Mouse (Mus musculus): ENCODE measurements around the gene Myh10. TPM values are rescaled to one million over a fixed set of nuclear protein-coding genes. Genes with fewer than 3 reads are reported as not detected.

Myh10 gene
- polyA plus RNA-seq, 1 experiment from 2014 or later = 136 TPM

- no peak for ATAC-seq (ENCODE audit: borderline replicate concordance, extremely low read depth, low FRiP score, low TSS enrichment)
- H3K9me3 ChIP-seq = no peaks in the 10 kb centered on the region
Measured at GRCm38 (mm10) chr11:68756456-68757348, 65.3 kb downstream of the Myh10 start.

GRCm38 (mm10) chr11:68759691-68760090 lies 68.3 kb downstream of the Myh10 start:
- Histone ChIP-seq H3K4me1 (no peaks in the 10 kb centered on the region), H3K27me3 (no peaks in the 10 kb centered on the region), H3K36me3 (peaks cover 49% of the 10 kb centered on the region), H3K4me2 (no peak overlapping the region), H3K9ac (no peak overlapping the region), H3K9me3 (no peaks in the 10 kb centered on the region), H3K4me3 (no peak overlapping the region), H3K27ac (no peak overlapping the region)
- no peak for ATAC-seq (ENCODE audit: borderline replicate concordance, extremely low read depth, low FRiP score, low TSS enrichment)
- WGBS = 84% methylated on average over 3 of the region's 3 CpGs

More at GRCm38 (mm10) chr11:68756456-68757348, 65.3 kb downstream of the Myh10 start:
- 81% methylated on average over 11 of the region's 11 CpGs for WGBS
- Histone ChIP-seq H3K4me3 (no peak overlapping the region), H3K4me2 (no peak overlapping the region), H3K27ac (no peak overlapping the region), H3K4me1 (no peaks in the 10 kb centered on the region), H3K27me3 (no peaks in the 10 kb centered on the region), H3K36me3 (peaks cover 30% of the 10 kb centered on the region), H3K9ac (no peak overlapping the region)

GRCm38 (mm10) chr11:68761155-68761554 lies 69.8 kb downstream of the Myh10 start:
- H3K36me3 ChIP-seq = peaks cover 64% of the 10 kb centered on the region
- no peaks in the 10 kb centered on the region for H3K4me1 ChIP-seq
- ATAC-seq (ENCODE audit: borderline replicate concordance, extremely low read depth, low FRiP score, low TSS enrichment) = no peak
- H3K9ac ChIP-seq = no peak overlapping the region
- H3K4me2 ChIP-seq = no peak overlapping the region
- no peaks in the 10 kb centered on the region for H3K9me3 ChIP-seq
- WGBS = 85% methylated on average over 4 of the region's 4 CpGs
- no peak overlapping the region for H3K27ac ChIP-seq
- H3K27me3 ChIP-seq = no peaks in the 10 kb centered on the region
- no peak overlapping the region for H3K4me3 ChIP-seq

- Histone ChIP-seq H3K9me3 (no peaks in the 10 kb centered on the region), H3K27me3 (no peaks in the 10 kb centered on the region), H3K9ac (no peak overlapping the region), H3K4me2 (no peak overlapping the region), H3K4me3 (no peak overlapping the region), H3K36me3 (peaks cover 69% of the 10 kb centered on the region), H3K27ac (no peak overlapping the region), H3K4me1 (no peaks in the 10 kb centered on the region)
- ATAC-seq (ENCODE audit: borderline replicate concordance, extremely low read depth, low FRiP score, low TSS enrichment) = no peak
- 78% methylated on average over 6 of the region's 6 CpGs for WGBS
Measured at GRCm38 (mm10) chr11:68761664-68762063, 70.3 kb downstream of the Myh10 start.

DNA sequence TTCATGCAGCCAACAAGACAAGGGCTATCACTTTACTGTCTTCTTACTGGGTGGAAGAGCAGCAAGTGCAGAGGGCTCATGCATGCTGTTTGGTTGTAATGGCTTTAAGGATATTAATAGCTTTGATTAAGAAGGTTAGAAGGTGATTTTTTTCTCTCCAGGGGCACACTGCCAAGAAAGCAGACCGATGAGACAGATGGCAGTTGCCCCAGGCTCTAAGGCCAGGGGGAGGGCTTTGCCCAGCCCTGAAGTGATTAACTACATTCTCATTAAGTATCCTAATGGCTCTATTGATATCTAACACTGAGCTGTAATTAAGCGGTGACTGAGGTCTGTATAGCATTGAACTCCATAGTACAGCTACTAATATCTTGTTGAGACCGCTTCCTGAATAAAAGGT lies 73.3 kb downstream of the Myh10 start:
- H3K9me3 ChIP-seq = no peaks in the 10 kb centered on the region
- H3K27ac ChIP-seq = no peak overlapping the region
- ATAC-seq (ENCODE audit: borderline replicate concordance, extremely low read depth, low FRiP score, low TSS enrichment) = no peak
- no peak overlapping the region for H3K9ac ChIP-seq
- no peak overlapping the region for H3K4me2 ChIP-seq
- H3K4me3 ChIP-seq = no peak overlapping the region
- H3K27me3 ChIP-seq = no peaks in the 10 kb centered on the region
- no peaks in the 10 kb centered on the region for H3K4me1 ChIP-seq
- 80% methylated on average over 3 of the region's 3 CpGs for WGBS
- peaks cover 93% of the 10 kb centered on the region for H3K36me3 ChIP-seq

DNA sequence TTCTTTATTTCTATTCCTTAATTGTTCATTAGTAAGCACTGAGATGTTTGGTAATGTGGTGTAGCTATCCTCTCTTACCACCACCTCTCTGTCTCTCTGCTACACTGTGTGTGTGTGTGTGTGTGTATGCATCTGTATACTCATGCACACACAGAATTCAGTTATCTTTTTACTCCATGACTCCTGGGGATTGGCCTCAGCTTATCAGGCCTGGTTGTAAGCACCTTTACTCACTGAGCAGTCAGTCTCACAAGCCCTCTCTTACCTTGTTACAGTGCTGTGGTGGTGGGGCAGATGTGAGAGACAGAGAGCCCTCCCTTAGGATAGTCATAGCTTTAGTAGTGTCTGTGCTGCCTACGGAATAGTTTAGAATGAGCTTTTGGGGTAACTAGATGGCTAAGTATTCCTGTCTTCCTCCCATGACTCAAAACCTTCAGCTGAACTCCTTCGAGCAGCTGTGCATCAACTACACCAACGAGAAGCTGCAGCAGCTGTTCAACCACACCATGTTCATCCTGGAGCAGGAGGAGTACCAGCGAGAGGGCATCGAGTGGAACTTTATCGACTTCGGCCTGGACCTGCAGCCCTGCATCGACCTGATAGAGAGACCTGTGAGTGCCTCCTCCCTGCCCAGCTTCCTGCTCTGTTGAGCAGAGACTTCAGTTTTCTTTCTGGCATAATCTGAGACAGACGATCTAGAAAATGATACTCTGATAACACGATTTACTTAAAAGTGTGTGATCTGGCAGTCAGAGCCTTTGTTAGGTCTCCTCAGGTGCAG lies 76.6 kb downstream of the Myh10 start:
- Histone ChIP-seq H3K27ac (no peak overlapping the region), H3K9ac (no peak overlapping the region), H3K4me1 (no peaks in the 10 kb centered on the region), H3K36me3 (peaks cover 98% of the 10 kb centered on the region), H3K27me3 (no peaks in the 10 kb centered on the region), H3K4me3 (no peak overlapping the region), H3K9me3 (no peaks in the 10 kb centered on the region), H3K4me2 (no peak overlapping the region)
- 90% methylated on average over 10 of the region's 10 CpGs for WGBS
- ATAC-seq (ENCODE audit: borderline replicate concordance, extremely low read depth, low FRiP score, low TSS enrichment) = no peak

DNA sequence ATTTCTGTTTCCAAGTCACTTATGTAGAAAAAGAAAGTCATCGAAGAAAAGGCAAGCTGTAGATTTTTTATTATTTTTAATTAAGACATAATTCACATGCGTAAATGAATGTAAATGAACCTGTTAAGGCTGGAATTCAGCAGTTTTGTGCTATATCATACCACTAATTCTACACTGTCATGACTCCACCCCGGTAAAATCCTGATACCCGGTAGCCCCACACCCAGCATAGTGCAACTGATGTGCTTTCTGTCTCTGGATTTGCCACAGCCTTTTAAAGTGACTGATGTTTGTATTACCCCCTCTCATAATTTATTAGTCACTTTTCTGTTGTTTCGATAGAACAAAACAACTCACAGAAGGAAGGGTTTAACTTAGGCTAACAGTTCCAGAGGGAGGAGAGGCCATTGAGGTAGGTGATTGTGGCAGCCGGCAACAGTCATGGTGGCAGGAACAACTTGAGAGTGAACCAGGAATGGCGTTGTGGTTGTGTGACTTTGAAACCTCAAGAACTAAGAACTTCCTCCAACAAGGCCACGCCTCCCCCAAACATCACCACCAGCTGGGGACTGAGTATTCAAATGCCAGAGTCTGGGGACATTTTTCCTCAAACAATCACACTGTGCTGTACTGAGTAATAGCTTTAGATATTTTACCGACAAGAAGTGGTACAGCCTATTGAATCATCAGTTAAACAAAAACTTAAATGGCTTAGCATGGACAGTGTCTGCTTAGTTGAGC lies 78.6 kb downstream of the Myh10 start:
- Histone ChIP-seq H3K4me3 (no peak overlapping the region), H3K27ac (no peak overlapping the region), H3K27me3 (no peaks in the 10 kb centered on the region), H3K4me2 (no peak overlapping the region), H3K9me3 (no peaks in the 10 kb centered on the region), H3K4me1 (no peaks in the 10 kb centered on the region), H3K9ac (no peak overlapping the region), H3K36me3 (peaks cover 91% of the 10 kb centered on the region)
- no peak for ATAC-seq (ENCODE audit: borderline replicate concordance, extremely low read depth, low FRiP score, low TSS enrichment)
- 88% methylated on average over 9 of the region's 9 CpGs for whole genome bisulfite sequencing

DNA sequence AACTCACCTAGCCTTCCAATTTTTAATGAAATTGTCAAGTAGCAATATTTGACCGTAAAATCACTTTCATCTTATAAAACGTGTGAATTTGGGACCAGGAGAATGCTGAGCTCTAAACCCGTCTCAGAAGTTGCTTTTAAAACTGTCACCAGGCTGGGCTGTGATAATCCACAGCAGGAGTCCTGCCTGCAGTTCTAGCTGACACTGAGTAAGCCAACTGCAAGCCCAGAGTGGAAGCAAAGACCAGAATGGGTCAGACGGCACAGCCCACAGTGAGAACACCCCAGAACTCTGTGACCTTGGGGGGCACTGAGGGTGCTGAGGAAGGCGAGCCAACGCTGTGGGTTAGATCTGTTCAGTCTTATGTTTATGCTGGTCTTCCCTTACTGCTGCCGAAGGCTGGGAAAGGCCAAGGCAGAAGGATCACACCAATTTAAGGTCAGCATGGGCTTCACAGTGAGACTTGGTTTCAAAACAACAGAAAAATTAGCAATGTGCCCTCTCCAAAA lies 84.8 kb downstream of the Myh10 start:
- H3K9ac ChIP-seq = no peak overlapping the region
- no peak overlapping the region for H3K27ac ChIP-seq
- no peak overlapping the region for H3K4me3 ChIP-seq
- no peaks in the 10 kb centered on the region for H3K4me1 ChIP-seq
- peaks cover 77% of the 10 kb centered on the region for H3K36me3 ChIP-seq
- no peaks in the 10 kb centered on the region for H3K9me3 ChIP-seq
- H3K27me3 ChIP-seq = no peaks in the 10 kb centered on the region
- ATAC-seq (ENCODE audit: borderline replicate concordance, extremely low read depth, low FRiP score, low TSS enrichment) = no peak
- H3K4me2 ChIP-seq = no peak overlapping the region
- 77% methylated on average over 7 of the region's 7 CpGs for WGBS

DNA sequence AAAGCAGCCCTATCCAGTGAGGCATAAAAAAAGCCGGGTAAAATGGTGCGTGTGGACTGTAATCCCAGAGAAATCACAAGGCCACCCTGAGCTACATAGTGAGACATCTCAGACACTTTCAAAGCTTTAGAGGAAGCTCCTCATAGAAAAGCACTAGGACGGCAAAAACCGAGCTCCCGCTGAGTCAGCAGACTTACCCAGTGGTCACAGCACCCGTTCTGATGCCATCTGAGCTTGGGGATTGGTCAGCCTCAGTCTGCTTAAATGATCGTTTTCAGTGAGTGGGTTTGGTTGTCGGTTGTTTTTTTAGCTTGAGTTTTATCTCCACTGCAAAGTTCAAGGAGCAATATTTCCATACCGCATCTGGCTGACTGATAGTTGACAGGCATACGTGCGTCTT lies 86.6 kb downstream of the Myh10 start:
- Histone ChIP-seq H3K27me3 (no peaks in the 10 kb centered on the region), H3K9me3 (no peaks in the 10 kb centered on the region), H3K27ac (no peak overlapping the region), H3K4me3 (no peak overlapping the region), H3K4me1 (no peaks in the 10 kb centered on the region), H3K36me3 (peaks cover 77% of the 10 kb centered on the region), H3K9ac (no peak overlapping the region), H3K4me2 (no peak overlapping the region)
- ATAC-seq (ENCODE audit: borderline replicate concordance, extremely low read depth, low FRiP score, low TSS enrichment) = no peak
- 78% methylated on average over 11 of the region's 11 CpGs for WGBS

- no peak overlapping the region for H3K27ac ChIP-seq
- H3K9me3 ChIP-seq = no peaks in the 10 kb centered on the region
- H3K27me3 ChIP-seq = no peaks in the 10 kb centered on the region
- H3K4me1 ChIP-seq = no peaks in the 10 kb centered on the region
- H3K4me3 ChIP-seq = no peak overlapping the region
- ATAC-seq (ENCODE audit: borderline replicate concordance, extremely low read depth, low FRiP score, low TSS enrichment) = no peak
- no peak overlapping the region for H3K9ac ChIP-seq
- H3K4me2 ChIP-seq = no peak overlapping the region
- H3K36me3 ChIP-seq = peaks cover 76% of the 10 kb centered on the region
Measured at GRCm38 (mm10) chr11:68778855-68779254, 87.5 kb downstream of the Myh10 start.

DNA sequence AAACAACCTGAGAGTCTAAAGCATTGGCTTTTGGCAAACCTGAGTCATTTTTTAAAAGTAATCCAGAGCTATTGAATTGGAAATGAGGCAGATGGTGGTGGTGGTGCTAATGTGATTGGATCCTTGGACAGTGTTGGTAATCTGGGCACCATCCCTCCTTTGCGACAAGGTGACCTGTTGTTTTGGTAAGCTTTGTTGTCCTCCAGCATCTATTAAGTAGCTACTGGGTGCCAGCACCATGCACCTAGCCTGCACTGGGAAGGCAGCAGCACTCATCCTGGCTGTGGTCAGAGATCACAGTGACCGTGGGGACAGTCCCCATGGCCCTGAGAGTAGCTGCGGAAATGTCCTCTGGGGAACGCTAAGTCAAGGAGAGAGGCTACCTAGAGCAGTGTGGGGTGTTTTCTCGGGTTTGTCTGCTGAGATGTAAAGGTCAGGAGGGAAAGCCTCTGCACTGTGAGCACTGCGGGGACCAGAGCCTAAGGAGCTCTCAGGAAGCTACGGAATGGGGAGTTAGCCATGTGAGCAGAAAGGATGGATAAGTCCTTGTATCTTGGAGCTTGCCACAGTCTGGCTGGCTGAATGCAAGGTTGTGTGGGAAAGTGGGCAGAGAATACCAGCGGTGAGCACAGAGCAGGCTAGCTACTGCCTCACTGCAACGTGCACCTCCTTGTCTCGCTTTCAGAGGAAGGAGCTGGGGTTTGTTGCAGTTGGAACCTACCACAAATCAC lies 88.5 kb downstream of the Myh10 start:
- peaks cover 82% of the 10 kb centered on the region for H3K36me3 ChIP-seq
- no peak overlapping the region for H3K27ac ChIP-seq
- H3K4me3 ChIP-seq = no peak overlapping the region
- 77% methylated on average over 10 of the region's 10 CpGs for WGBS
- H3K4me2 ChIP-seq = no peak overlapping the region
- no peak overlapping the region for H3K9ac ChIP-seq
- H3K27me3 ChIP-seq = no peaks in the 10 kb centered on the region
- no peak for ATAC-seq (ENCODE audit: borderline replicate concordance, extremely low read depth, low FRiP score, low TSS enrichment)
- H3K9me3 ChIP-seq = no peaks in the 10 kb centered on the region
- no peaks in the 10 kb centered on the region for H3K4me1 ChIP-seq

All from lung, embryonic 15.5 days (tissue).